Mouse (Mus musculus) mouse embryonic stem cell (cell line): ENCODE data around the gene Ptpn1.

Experiments
- in situ Hi-C, 2 experiments: fragments of 300-500 bp; cut with MboI; formaldehyde crosslinking; loops; 1 replicate in 1 of 2; 3 replicates in 1 of 2; pipeline ENCODE4 v1.14.3; 2019 to 2020; ENCODE audit warnings: low sequenced_read_pairs in 2 of 2, low pct_unique_long_range_greater_than_20kb in 1 of 2, mixed read lengths in 1 of 2; ENCODE audit not compliant: unreplicated experiment in 1 of 2

The Ptpn1 gene

GRCm38 (mm10) chr2:167910178-167910540 is 21.7 kb upstream of the Ptpn1 start:
- in situ Hi-C loops = no loop called here

- in situ Hi-C loops = no loop called here
These were observed 20.3 kb upstream of the Ptpn1 start for GRCm38 (mm10) chr2:167911511-167911910.

- in situ Hi-C loops = no loop called here
These were observed 12.8 kb upstream of the Ptpn1 start for GRCm38 (mm10) chr2:167919081-167919480.

- in situ Hi-C loops = no loop called here
These were observed 11.8 kb upstream of the Ptpn1 start for GRCm38 (mm10) chr2:167920041-167920440.

GRCm38 (mm10) chr2:167920960-167921495 is 10.8 kb upstream of the Ptpn1 start:
- in situ Hi-C loops = no loop called here

GRCm38 (mm10) chr2:167921823-167922222 is 10.0 kb upstream of the Ptpn1 start:
- in situ Hi-C loops = no loop called here

- in situ Hi-C loops = no loop called here
These were observed 7.8 kb upstream of the Ptpn1 start for GRCm38 (mm10) chr2:167924011-167924410.

GRCm38 (mm10) chr2:167924803-167925604 is 6.9 kb upstream of the Ptpn1 start:
- in situ Hi-C loops = no loop called here

GRCm38 (mm10) chr2:167925841-167926800 is 5.7 kb upstream of the Ptpn1 start:
- in situ Hi-C loops = no loop called here

- in situ Hi-C loops = no loop called here
These were observed 3.8 kb upstream of the Ptpn1 start for GRCm38 (mm10) chr2:167928002-167928526.

- in situ Hi-C loops = no loop called here
These were observed 2.9 kb upstream of the Ptpn1 start for GRCm38 (mm10) chr2:167928972-167929371.

- in situ Hi-C loops = no loop called here
These were observed 882 bp upstream of the Ptpn1 start for GRCm38 (mm10) chr2:167930975-167931374.

GRCm38 (mm10) chr2:167932727-167933231 is 922 bp downstream of the Ptpn1 start:
- in situ Hi-C loops = no loop called here

- in situ Hi-C loops = no loop called here
These were observed 1.5 kb downstream of the Ptpn1 start for GRCm38 (mm10) chr2:167933397-167933796.

GRCm38 (mm10) chr2:167935956-167936355 is 4.1 kb downstream of the Ptpn1 start:
- in situ Hi-C loops = no loop called here

- in situ Hi-C loops = no loop called here
These were observed 6.9 kb downstream of the Ptpn1 start for GRCm38 (mm10) chr2:167938786-167939185.

- in situ Hi-C loops = no loop called here
These were observed 7.3 kb downstream of the Ptpn1 start for GRCm38 (mm10) chr2:167939204-167939603.

- in situ Hi-C loops = no loop called here
These were observed 8.0 kb downstream of the Ptpn1 start for GRCm38 (mm10) chr2:167939632-167940399.
